Mouse (Mus musculus) embryonic facial prominence, embryonic 14.5 days (tissue): ENCODE results near the gene Kif28. TPM values are rescaled to one million over a fixed set of nuclear protein-coding genes. Genes with fewer than 3 reads are reported as not detected.

Source experiments
- ATAC-seq: fragments of 200-750 bp; cut with Nextera tagmentation; 2 replicates; pipeline ENCODE4 v1.8.0; 2017; ENCODE audit warnings: low read depth, moderate number of reproducible peaks, moderate TSS enrichment
- DNase-seq: peaks from one replicate; pipeline ENCODE4 v3.0.0-alpha.2; 2015; ENCODE audit warnings: low spot score
- H3K27ac ChIP-seq: fragments of 300-500 bp; sonication (generic); replicated peaks from 2 replicates; pipeline ENCODE4 v1.5.1; 2014; ENCODE audit warnings: low read depth, mild to moderate bottlenecking, low read length, moderate library complexity
- H3K27me3 ChIP-seq: fragments of 300-500 bp; sonication (generic); replicated peaks from 2 replicates; pipeline ENCODE4 v1.6.1; 2014; ENCODE audit warnings: low read length; ENCODE audit not compliant: control insufficient read depth, insufficient read depth
- H3K36me3 ChIP-seq: fragments of 300-500 bp; sonication (generic); 2 replicates; pipeline ENCODE4 v1.6.1; 2014; ENCODE audit warnings: low read length, mixed read lengths; ENCODE audit not compliant: control insufficient read depth, insufficient read depth
- H3K4me1 ChIP-seq: fragments of 300-500 bp; sonication (generic); 2 replicates; pipeline ENCODE4 v1.6.1; 2014; ENCODE audit warnings: antibody characterized with exemption, low read length; ENCODE audit not compliant: control insufficient read depth, insufficient read depth
- H3K4me2 ChIP-seq: fragments of 300-500 bp; sonication (generic); 2 replicates; pipeline ENCODE4 v1.6.1; 2014; ENCODE audit warnings: low read depth, mild to moderate bottlenecking, low read length, moderate library complexity, mixed read lengths
- H3K4me3 ChIP-seq: fragments of 300-500 bp; sonication (generic); 2 replicates; pipeline ENCODE4 v1.5.1; 2014; ENCODE audit warnings: low read depth, mild to moderate bottlenecking, low read length
- H3K9ac ChIP-seq: fragments of 300-500 bp; sonication (generic); 2 replicates; pipeline ENCODE4 v1.6.1; 2014; ENCODE audit warnings: low read depth, mild to moderate bottlenecking, low read length, moderate library complexity, mixed read lengths
- H3K9me3 ChIP-seq: fragments of 300-500 bp; sonication (generic); 2 replicates; pipeline ENCODE4 v1.6.1; 2016; ENCODE audit warnings: low read length; ENCODE audit not compliant: control insufficient read depth
- WGBS: fragments of 180-500 bp; shearing (Covaris S2); extraction: QIAGEN DNeasy Blood & Tissue Kit; methylation state at CpG from one replicate; pipeline ENCODE4 v1.1.7; 2014; 5-methylcytosine and 5-hydroxymethylcytosine counted together
- polyA plus RNA-seq: library from polyadenylated mRNA; unstranded; fragments of >200 nt; fragmentation: Nextera tagmentation; extraction: Ambion mirVana; gene quantifications from 2 replicates; pipeline ENCODE4 v1.2.1, GENCODE M21; 2014

Gene Kif28
- polyA plus RNA-seq, 1 experiment from 2014 or later, result 0.17 TPM

DNA sequence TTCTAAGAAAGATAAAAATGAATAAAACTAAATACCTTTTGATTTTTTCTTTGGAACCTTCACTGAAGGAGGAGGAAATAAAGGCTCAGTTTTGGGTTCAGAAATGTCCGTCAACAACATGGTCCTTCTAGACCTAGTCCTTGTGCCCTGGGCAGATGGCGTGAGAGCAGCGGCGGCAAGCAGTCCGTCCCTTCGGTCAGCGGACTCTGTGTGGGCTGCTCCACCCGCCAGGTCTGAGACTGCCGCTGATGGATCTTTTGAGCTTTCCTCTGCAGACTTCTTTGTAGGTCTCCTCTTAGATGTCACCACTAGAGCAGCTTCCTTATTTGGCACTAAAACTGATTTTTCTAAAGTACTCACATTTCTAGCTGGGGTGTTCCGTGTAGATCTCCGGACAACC is 7.2 kb upstream of the Kif28 start:
- Histone ChIP-seq H3K4me2 (no peak overlapping the region), H3K9ac (no peak overlapping the region), H3K4me3 (no peak overlapping the region), H3K27me3 (no peaks in the 10 kb centered on the region), H3K36me3 (peaks cover 91% of the 10 kb centered on the region), H3K27ac (no peak overlapping the region), H3K9me3 (no peaks in the 10 kb centered on the region), H3K4me1 (no peaks in the 10 kb centered on the region)
- ATAC-seq (no peak), DNase-seq (no peak)
- WGBS, result 94% methylated on average over 11 of the region's 11 CpGs

GRCm38 (mm10) chr1:179743593-179744193 is 1.4 kb downstream of the Kif28 start:
- H3K4me1 ChIP-seq, result no peaks in the 10 kb centered on the region
- no peak overlapping the region for H3K4me3 ChIP-seq
- 88% methylated on average over 4 of the region's 4 CpGs for WGBS
- H3K36me3 ChIP-seq, result peaks cover 48% of the 10 kb centered on the region
- no peak overlapping the region for H3K4me2 ChIP-seq
- H3K27me3 ChIP-seq, result no peaks in the 10 kb centered on the region
- no peak overlapping the region for H3K9ac ChIP-seq
- ATAC-seq, result no peak
- H3K9me3 ChIP-seq, result no peaks in the 10 kb centered on the region
- H3K27ac ChIP-seq, result no peak overlapping the region
- no peak for DNase-seq

DNA sequence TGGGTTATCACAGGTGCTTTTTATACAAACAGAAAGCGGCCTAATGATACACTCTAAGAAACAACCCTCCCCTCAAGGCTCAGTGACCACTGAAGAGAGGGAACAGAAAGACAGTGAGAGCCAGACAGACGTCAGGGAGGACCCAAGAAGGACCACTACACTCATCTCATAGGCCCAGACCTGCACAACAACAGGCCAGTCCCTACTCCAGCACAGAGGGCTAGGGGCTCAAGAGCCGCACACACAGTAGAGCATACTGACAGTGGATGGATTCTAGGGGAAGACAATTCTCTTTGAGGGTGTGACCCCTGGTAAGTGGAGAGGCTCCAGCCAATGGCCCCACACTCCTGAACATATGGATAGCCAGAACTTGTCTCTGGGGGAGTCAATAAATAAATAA is 8.6 kb downstream of the Kif28 start:
- ATAC-seq, result 0 out of 2 replicates have a peak, but pooled peaks have one; percentile 15
- no peaks in the 10 kb centered on the region for H3K36me3 ChIP-seq
- H3K9ac ChIP-seq, result no peak overlapping the region
- H3K4me2 ChIP-seq, result no peak overlapping the region
- H3K9me3 ChIP-seq, result no peaks in the 10 kb centered on the region
- no peaks in the 10 kb centered on the region for H3K27me3 ChIP-seq
- DNase-seq, result no peak
- WGBS, result 81% methylated on average over 3 of the region's 3 CpGs
- no peak overlapping the region for H3K4me3 ChIP-seq
- no peak overlapping the region for H3K27ac ChIP-seq
- H3K4me1 ChIP-seq, result no peaks in the 10 kb centered on the region

DNA sequence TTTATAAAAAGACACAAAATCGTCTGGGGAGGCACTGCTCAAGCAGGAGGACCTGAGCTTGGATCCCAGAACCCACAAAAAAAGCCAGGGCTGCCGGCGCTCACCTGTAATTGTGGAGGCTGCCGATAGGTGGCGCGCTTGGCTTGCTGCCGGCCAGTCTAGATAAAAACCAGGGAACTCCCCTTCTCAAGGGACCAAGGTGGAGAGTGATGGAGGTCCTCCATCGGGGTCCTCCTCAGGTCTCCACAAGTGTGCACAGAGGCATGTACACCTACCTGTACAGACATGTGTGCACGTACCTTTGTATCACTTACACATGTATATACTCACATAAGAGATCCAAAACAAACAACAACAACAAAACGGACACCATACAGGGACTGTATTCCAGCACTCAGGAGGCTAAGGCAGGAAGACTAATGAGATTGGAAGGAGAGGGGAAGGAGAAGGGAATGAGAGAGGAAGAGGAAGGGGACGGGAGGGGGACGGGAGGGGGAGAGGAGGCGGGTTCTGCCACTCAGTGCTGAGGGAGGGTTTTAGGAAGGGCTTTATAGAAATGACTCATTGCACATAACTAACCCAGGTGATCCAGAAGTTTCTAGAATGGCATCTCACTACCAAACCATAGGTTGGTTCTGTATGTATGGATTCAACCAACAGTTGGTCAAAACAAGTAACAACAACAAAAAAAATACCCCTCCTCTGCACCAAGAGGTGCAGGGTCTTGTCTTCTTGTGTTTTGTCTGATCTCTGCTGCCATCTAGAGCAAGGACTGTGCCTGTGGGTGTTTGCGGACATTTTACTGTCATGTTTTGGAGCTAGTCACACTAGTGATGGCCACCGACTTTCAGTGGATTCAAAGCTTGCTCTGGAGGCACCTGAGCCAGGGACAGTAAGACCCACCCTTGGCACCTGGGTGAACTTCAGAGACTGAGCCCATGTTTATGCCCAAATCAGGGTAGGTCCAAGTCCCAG is 10.3 kb downstream of the Kif28 start:
- Histone ChIP-seq H3K4me1 (no peaks in the 10 kb centered on the region), H3K27ac (no peak overlapping the region), H3K4me3 (peak overlapping the region; percentile 14; the same call in 1 of the 2 replicates), H3K4me2 (peak overlapping the region; percentile 5; the same call in 1 of the 2 replicates), H3K9me3 (no peaks in the 10 kb centered on the region), H3K36me3 (no peaks in the 10 kb centered on the region), H3K9ac (no peak overlapping the region), H3K27me3 (no peaks in the 10 kb centered on the region)
- ATAC-seq (no peak), DNase-seq (peak; percentile 8)
- 35% methylated on average over 15 of the region's 15 CpGs for WGBS

DNA sequence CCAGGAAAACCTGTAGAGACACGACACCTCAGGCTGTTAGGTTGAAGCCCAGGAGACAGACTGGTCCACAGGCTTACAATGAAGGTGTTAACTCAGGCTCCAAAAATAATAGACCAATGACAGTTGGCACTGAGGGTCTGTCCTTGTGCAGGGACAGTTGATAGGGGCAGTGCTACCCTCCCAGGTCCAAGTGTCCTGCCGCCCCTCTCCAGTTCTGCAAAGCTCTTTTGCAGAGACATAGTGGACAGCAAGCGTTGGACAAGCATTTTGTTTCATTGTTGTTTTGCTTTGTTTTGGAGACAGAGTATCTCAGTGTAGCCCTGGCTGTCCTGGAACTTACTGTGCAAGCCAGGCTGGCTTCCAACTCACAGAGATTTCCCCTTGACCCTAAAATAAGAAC is 13.7 kb downstream of the Kif28 start:
- H3K4me2 ChIP-seq, result no peak overlapping the region
- no peaks in the 10 kb centered on the region for H3K27me3 ChIP-seq
- H3K4me1 ChIP-seq, result no peaks in the 10 kb centered on the region
- no peaks in the 10 kb centered on the region for H3K36me3 ChIP-seq
- peaks cover 4% of the 10 kb centered on the region; the same call in 1 of the 2 replicates for H3K9me3 ChIP-seq
- DNase-seq, result no peak
- WGBS, result 83% methylated on average over 3 of the region's 3 CpGs
- no peak overlapping the region for H3K9ac ChIP-seq
- H3K4me3 ChIP-seq, result no peak overlapping the region
- no peak overlapping the region for H3K27ac ChIP-seq
- no peak for ATAC-seq

- WGBS, result 89% methylated on average over 10 of the region's 10 CpGs
- Histone ChIP-seq H3K4me3 (no peak overlapping the region), H3K4me1 (no peaks in the 10 kb centered on the region), H3K4me2 (no peak overlapping the region), H3K9me3 (peaks cover 4% of the 10 kb centered on the region; the same call in 1 of the 2 replicates), H3K27me3 (no peaks in the 10 kb centered on the region), H3K36me3 (no peaks in the 10 kb centered on the region), H3K27ac (no peak overlapping the region), H3K9ac (no peak overlapping the region)
- no peak for DNase-seq
- no peak for ATAC-seq
Measured at GRCm38 (mm10) chr1:179728661-179729060, 16.4 kb downstream of the Kif28 start.

GRCm38 (mm10) chr1:179722811-179723469 is 22.1 kb downstream of the Kif28 start:
- 71% methylated on average over 8 of the region's 8 CpGs for WGBS
- ATAC-seq, result no peak
- Histone ChIP-seq H3K4me2 (no peak overlapping the region), H3K27me3 (no peaks in the 10 kb centered on the region), H3K9ac (no peak overlapping the region), H3K4me1 (no peaks in the 10 kb centered on the region), H3K9me3 (no peaks in the 10 kb centered on the region), H3K27ac (no peak overlapping the region), H3K36me3 (no peaks in the 10 kb centered on the region), H3K4me3 (no peak overlapping the region)
- no peak for DNase-seq

- Histone ChIP-seq H3K27me3 (no peaks in the 10 kb centered on the region), H3K9ac (no peak overlapping the region), H3K4me3 (no peak overlapping the region), H3K36me3 (no peaks in the 10 kb centered on the region), H3K4me1 (no peaks in the 10 kb centered on the region), H3K9me3 (no peaks in the 10 kb centered on the region), H3K4me2 (no peak overlapping the region), H3K27ac (no peak overlapping the region)
- ATAC-seq, result no peak
- 83% methylated on average over 4 of the region's 4 CpGs for WGBS
- no peak for DNase-seq
Measured at GRCm38 (mm10) chr1:179715786-179716185, 29.3 kb downstream of the Kif28 start.
